Mouse (Mus musculus) ovary, adult 18-20 months (tissue): Measurements from ENCODE around the gene Faap24.
A peak's percentile ranks its signal among the peaks of the same experiment; 100 is the strongest.

ENCODE experiments used
- DNase-seq: peaks from one replicate; pipeline ENCODE4 v3.0.0; 2022; ENCODE audit warnings: low spot score, mixed read lengths

Gene Faap24

DNA sequence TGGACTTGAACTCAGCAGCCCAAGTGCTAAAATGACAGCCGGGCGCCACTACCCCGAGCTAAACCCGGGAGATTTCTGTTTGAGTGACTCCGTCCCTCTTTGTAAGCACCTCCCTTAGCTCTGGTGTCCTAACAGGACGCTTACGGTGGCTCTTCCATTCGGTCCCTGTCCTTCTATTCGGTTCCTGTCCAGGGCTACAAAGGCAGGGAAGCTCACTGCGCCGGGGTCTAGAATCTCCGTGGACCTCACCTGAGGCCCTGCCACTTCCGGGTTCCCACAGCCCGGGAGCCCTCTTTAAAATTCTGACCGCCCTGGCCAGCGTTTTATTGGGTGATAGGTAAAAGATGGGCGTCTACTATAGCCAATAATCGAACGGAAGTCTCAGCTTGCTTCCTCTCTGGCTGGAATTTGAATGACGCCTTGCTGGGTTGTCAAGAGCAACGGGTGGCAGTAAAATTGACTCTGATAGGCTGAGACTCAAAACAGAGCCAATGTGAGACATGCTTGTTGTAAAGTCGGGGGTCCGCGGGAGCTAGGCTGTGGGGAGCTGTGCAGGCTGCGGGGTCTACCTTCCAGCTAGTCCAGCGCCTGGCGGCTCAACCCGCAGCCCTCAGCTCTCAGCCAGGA is at the start of gene Faap24, which contains the start of gene Cep89:
Faap24 (minus strand) TSS at position 295 of the 627 bp plus-strand sequence.
Cep89 (plus strand) TSS at position 494 of the 627 bp plus-strand sequence.
- peak; percentile 92 for DNase-seq

DNA sequence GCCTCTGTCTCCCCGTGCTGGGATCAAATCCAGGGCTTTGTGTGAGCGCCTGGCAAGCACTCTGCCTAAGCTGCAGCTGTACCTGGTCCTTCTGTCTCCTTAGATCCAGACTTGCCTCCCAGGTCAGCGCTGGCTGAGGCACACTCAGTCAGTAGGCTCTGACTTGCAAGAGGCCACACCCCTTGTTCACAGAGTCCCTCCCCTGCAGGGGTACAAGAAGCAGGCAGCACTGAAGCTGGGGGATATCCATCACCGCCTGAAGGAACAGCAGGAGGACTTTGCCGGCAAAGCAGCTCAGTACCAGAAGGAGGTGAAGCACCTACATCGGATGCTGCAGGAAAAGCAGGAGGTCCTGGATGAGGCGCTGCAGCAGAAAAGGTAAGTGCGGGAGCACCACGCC is 38.6 kb upstream of the Faap24 start:
- DNase-seq: no peak

DNA sequence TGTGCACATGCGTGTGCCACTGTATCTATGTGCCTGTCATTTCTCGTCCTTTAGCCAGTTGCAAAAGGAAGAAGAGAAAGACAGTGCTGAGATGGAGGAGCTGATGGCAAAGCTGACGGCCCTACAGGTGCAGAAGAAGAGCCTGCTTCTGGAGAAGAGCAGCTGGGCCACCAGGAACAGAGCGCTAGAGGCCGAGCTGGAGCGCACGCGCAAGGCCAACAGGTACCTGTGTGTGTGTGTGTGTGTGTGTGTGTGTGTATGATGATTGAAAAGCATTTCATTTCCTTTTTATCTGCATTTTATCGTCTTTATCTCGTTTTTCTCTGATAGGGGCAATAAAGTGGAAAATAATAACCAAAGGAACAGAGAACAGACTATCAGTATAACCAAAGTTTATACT is 31.5 kb upstream of the Faap24 start:
- DNase-seq: no peak

DNA sequence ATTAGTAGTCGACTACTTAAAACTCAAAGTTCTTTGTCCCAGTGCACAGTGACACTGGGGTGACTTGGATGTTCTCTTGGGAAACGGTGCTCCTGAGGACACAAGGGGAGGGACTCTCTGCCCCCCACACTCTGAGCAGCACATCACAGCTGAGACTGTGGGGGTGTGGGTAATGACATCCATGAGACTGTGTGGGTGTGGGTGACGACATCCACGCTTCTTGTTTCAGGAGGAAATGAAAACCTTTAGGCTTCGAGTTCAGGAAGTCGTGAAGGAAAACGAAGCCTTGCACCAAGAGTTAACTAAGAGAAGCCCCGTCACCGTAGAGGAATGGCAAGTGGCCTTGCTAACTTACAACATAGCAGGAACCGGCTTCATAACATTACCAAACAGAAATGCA is 26.4 kb upstream of the Faap24 start:
- no peak for DNase-seq

DNA sequence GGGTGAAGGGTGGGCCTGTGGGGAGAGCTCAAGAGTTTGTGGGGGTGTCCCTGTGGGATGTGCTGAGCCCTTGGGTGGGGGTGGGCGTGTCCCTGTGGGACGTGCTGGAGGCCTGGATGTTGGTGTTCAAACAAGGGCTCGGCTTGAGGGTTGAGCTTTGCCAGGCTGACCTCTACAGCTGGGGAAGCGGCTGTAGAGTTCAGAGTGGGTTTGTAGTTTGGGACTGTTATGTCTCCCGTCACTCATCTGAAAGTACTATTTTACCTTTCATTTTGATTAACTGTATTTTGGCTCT is 20.0 kb upstream of the Faap24 start:
- no peak for DNase-seq

DNA sequence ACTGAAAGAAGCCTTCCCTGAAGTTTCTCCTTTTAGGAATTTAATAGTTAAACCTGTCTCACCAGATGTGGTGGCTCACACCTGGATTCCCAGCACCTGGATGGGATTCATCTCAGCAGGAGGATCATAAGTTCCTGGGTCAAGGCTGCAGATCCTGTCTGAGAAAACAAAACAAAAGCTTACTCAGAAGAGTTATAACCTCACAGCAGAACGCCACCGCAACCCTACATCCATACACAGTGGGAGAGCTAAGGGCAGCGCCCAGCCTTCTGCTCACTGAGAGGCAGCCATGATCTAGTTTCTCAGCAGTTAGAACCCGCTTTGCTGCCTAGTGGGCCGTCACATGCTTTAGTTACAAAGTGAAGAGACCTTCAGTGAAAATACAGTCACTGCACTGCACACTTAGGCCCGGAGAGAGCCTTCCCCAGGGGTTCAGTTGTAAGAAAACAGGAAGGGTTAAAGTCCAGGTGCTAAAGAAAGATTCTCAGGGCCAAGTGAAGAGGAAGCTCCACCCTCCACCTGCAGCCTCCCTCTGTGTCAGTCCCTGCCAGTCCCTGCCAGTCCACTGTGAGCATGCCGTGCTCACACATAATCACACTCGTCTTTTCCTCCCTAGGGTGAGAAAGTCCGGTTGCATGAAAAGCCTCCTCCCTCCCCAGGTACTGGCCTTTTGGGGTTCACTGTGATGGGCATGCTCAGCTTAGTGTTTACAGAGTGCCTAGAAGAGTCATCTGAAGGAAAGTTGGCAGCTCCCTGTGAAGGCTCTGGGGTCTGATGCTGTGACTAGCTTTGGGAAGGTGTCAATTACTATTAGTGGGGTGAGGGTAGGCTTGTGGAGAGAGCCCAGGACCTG is 19.4 kb upstream of the Faap24 start:
- no peak for DNase-seq

DNA sequence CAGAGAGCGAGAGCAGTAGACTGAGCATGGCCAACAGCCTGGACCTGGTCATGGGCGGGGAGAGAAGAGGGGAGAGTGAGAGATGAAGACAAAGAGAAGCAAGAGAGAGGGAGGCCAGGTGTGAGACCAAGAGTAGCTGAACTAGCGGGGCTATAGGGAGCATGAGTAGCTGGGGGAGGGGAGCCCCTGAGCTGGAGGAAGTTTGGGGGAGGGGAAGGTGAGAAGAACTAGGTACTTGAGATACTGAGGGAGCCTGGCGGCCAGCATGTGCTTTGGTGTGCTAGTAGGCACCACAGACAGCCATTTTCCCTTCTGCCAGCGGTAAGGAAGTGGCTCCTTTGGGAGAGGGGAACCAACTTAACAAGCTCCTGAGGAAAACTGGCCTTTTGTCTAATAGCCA is 18.6 kb upstream of the Faap24 start:
- DNase-seq: no peak

DNA sequence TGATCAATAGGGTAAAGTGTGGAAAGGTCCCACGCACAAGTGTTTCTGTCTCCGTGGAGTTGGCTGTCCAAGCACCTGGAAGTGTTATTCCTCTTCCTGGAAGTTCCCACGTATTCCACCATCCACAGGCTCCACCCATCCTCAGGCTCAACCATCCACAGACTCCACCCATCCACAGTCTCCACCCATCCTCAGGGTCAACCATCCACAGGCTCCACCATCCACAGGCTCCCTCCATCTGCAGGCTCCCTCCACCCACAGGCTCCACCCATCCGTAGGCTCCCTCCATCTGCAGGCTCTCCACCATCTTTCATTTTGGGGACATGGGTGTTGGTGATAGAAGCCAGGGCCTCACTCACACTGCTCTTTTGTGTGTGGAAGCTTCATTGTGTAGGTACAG is 4.5 kb upstream of the Faap24 start:
- no peak for DNase-seq

DNA sequence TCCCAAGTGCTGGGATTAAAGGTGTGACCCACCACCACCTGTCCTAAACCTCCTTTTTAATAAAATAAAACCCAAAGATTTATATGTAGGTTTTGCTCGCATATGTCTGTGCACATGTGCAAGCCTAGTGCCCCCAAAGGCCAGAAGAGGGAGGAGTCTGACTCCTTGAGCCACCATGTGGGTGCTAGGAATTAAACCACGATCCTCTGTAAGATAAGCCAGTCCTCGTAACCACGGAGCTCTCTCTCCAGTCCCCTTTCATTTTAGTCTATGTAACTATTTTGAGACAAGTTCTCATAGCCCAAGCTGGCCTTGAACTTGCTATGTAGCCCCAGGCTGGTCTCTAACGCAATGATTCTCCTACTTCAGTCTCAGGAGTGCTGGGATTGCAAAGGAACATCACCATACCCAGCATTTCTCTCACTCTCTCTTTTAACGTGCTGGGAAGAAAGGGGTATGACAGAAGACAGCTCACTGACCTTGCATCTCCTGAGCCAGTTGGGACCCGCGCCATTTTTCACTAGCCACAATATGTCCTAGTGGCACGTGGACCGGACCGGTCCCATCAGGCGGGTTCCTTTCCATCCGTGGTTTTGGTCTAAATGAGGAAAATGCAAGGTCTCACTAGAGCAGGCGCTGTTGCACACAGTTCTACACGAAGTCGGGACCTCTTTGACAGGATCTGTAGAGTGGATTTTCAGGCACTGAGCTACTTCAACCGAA is 741 bp downstream of the Faap24 start:
- no peak for DNase-seq

DNA sequence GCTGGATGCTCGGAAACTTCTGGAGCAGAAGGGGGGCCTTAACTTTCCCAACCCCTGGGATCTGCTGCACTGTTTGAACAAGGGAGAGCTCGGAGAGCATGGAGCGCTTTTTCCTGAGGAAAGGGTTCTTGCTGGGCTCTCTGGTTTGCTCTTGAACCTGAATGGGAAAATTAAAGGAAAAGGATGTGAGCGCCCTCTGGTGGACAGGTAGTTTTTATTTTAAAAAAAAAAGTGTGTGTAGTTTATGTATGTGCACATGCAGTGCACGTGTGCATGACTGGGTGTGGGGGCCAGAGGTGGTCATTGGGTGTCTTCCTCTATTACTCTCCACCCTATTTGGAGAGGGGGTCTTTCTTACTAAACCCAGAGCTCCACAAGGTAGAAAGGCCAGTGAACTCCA is 3.7 kb downstream of the Faap24 start:
- DNase-seq: no peak

DNA sequence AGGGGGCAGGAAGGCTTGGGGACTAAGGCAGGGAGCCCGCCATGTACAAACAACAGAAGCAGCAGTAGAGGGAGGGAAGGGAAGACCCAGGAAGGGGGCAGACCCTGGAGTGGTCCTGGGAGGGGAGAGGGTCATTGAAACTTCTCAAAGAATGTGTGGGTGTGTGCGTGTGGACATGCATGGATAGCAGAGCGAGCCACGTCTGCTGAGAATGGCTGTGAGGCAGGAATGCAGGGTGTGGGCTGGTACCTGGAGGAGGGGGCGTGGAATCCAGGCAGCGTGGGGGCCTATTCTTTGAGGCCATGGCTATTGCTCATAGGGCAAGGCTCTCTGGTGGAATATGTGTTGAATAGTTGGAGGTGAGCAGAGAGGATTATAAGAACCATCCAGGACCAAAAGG is 7.9 kb downstream of the Faap24 start:
- DNase-seq: no peak

DNA sequence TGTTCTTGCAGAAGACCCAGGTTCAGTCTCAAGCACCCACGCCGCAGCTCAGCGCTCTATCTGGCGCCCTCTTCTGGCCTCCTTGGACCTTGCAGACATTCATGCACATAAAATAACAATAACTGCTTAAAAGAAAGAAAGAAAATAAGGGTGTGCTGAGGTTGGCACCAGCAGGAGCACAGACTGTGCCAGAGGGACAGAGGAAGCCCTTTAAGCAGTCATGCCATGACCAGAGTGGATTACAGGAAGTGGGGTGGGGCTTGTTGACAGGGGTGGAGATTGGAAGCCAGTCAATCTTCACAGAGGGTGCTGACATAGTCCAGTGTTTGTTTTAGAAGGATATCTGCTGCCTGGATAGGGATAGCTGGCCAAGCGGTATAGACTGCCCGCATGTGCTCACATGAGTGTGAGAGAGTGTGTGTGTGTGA is 10.1 kb downstream of the Faap24 start:
- DNase-seq: no peak

DNA sequence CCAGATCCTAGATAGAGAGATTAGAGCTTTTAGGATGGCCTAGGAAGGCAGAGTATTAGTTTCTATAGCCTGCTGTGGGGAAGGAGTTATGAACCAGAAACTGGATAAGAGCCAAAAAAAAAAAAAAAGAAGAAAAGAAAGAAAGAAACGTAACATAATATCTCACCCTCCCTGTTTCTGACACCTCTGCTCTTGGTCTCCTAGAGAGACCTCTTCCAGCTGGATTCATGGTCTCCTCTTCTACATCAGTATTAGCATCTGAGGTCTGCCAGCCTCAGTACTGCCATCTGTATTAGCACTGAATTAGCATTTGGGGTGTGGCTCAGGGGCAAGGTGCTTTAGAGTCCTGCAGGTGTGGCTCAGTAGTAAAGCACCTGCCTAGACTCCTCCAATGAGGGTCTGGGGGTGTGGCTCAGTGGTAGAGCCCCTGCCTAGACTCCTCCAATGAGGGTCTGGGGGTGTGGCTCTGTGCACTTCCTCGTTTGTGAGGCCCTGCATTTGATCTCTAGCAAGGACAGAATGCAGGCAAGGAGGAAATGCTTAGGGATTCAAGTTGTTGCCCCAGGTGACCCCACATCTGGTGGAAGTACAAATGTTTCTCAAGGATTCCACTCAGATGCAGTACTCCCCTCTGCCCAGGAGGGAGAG is 13.8 kb downstream of the Faap24 start:
- DNase-seq: no peak

DNA sequence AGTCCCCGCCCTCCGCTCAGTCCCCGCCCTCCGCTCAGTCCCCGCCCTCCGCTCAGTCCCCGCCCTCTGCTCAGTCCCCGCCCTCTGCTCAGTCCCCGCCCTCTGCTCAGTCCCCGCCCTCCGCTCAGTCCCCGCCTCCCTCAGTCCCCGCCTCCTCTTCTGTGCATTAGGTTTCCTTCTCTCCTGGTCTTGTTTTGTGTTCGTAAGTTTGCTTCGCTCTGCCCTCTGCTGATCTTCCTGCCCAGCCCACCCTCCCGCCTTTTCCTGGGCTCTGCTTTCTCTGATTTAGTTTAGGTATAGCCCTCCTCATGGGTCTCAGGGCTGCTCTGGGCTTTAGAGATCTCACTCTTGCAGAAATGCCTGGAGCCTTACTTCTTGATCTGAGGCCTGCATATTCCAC is 14.8 kb downstream of the Faap24 start:
- DNase-seq: no peak

DNA sequence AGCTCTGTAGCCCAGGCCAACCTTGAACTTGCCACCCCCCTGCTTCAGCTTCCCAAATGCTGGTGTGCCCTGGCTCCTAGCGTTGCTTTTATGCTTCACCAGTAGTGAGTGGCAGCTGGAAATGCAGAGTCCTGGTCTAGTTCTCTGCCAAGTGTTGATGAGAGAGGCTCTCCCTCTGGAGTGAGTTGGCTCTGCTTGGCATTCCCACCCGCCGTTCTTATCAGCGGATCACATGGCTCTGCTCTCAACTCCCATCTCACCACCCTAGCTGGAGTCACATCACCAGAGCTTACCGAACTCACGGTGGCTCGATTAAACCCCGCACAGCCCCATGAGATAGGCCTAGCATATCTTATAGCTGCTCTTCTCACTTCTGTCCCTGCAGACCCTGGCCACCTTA is 16.3 kb downstream of the Faap24 start:
- DNase-seq: no peak

DNA sequence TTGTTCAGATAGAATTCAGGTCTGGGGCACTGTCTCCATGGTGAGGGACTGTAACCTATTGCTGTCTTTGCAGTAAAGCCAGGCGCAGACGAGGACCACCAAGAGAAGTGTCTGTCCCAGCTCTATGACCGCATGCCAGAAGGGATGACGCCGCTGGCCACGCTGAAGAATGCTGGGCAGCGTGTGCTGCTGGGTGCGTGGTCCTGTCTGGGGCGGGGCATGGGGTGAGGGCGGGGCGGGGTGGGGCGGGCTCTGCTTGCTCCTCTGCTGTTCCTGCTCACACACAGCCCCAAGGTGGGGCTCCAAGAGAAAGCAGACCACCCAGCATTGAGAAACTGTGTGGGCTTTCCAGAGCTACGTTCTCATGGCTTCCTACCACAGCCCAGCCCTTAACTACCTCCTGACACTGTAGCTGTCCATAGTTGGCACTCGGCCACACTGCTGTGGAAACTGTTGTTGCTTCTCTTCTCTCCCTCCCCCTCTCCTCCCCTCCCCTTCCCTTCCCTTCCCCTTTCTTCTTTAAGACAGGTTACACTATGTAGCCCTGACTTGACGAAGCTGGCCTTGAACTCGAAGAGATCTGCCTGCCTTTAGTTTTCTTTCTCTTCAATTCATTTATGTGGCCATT is 17.0 kb downstream of the Faap24 start:
- no peak for DNase-seq

DNA sequence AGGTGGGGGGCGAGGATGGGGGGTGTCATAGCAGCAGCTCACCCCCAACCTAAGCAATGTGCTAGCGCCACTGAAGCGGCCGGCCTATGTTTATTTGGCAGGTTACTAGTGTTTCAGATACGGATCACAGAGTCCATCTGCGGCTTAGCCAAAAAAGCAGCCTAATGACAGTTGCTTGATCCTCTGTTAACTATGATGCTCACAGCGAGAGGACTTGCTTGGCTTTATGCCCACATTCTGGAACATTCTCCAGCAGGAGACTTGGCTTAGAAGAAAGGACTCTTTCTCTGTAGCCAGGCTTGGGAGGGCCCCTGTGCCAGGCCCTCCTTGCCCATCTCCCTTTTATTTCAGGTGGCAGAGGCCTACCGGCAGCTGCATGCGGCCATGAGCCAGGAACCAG is 20.0 kb downstream of the Faap24 start:
- DNase-seq: no peak

DNA sequence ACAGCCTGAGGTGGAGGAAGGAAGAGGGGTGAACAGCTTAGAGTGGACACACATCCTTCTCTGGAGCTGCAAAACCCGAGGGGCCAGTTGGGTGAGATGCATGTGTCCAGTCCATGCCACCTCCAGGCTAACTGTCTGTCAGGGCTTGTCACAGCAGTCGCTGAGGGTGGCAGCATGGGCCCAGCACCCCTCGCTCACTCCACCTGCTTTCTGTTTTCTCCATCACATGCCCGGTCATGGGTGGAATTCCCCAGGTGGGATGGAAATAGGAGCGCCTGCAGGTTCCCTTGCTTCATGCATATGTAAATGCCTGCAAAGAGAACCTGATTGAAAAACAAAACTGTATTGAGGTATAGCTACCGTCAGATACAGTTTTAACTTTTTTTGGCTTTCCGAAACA is 22.4 kb downstream of the Faap24 start:
- DNase-seq: no peak

DNA sequence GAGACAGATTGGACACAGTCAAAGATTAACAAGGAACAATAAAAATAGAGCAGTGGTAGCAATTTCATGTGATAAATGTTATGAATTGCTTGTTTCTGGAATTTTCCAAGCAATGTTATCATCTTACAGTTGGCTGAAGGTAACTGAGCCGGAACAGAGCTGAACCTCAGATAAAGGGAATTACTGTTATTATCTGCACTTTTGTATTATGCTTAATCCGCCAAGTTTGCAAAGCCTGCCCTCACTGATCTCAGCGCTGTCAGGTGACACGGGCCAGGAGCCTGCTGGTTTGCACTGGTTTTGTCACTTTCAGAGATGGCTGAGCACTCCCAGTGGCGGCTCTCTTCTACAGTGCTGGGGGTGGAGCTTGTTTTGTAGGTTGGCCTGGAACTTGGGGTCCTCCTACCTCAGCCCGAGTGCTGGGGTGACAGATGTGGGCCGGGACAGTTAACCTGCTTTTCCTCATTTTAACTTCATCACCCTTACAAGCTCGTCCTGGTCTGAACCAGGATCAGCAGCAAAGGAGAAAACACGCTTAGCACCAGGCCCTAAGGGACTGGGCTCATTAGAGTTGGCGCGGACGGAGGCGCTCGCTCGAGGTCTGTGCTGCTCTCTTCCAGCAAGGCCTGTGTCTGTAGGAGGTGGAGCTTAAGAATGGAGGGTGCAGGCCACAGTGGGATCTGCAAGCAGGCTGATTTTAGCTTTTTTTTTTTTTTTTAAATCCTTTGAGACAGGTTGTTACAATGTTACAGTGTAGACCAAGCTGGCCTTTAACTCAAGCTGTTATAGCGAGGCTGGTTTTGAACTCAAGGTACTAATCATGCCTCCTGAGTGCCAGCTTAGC is 23.3 kb downstream of the Faap24 start:
- no peak for DNase-seq

DNA sequence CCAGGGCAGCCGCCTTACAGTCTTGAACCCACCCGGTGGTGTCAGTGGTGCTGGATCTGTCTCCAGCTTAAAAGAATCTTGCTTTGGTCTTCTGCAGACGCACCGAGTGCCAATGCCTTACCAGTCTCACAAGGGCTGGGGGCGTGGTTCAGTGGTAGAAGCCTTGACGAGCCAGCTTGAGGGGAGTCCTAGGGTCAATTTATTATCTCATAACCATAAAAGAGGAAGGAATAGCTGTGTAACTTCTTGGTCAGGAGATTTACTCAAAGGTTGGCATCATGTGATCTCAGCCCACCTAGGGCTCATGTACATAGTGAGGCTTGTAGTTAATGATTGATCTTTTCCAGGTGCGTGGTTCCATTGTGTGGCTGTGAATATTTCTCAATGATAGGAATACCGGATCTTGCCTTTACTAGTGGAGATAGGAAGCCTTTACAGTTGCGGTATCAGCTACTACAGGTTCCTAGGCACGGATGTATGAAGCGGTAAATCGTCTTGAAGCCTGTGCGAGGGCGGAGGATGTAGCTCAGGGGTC is 24.1 kb downstream of the Faap24 start:
- no peak for DNase-seq

DNA sequence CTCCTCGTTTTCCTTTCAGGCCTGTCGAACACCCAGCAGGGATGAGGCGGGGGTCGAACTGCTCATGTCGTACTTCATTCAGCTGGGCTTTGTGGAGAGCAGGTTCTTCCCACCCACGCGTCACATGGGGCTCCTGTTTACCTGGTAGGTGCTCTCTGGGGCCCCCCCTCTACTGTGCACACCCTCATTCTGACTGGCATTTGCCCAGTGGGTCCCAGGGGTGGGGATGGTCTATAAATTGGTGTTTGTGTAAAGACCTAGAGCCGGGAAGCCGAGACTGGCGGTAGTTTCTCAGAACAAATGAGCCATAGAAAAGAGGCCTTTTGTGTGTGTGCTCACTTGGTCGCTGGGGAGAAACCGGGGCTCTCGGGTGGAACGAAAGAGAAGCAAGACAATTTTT is 25.5 kb downstream of the Faap24 start:
- no peak for DNase-seq
